Mouse (Mus musculus): ENCODE measurements at regions not wholly inside any gene's neighbourhood (a gene's known extent, or its start where the extent isn't known, plus 50 kb on each side); places are given as distances from the start of the nearest gene placed in this dataset.

DNA sequence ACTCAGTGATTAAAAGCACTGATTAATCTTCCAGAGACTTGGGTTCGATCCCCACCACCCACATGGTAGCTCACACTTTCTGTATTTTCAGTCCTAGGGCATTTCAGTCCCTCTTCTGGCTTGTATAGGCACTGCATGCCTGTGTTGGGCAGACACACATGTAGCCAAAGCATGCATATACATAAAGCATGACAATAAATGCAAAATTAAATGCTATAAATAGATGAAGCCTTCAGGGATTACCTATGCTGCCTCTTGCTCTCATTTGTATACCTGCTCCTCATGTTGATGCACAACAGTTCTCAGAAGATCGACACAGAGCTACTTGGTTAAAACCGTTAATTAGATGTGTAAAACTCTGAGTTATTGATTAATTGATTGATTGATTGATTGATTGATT, 206.8 kb upstream of the Lrig3 start:
- TF ChIP-seq POLR2A (IDR thresholded peaks at IDR 0.05; ENCODE audit: low read depth, low read length) (no peak), CTCF (IDR thresholded peaks at IDR 0.05; ENCODE audit: extremely low read depth, insufficient read depth, insufficient read length, insufficient replicate concordance) (no peak)

All from spleen, adult 2 months (tissue).